Mouse (Mus musculus) erythroblast, embryonic 14.5 days (primary cell): ENCODE results near the gene Ptchd4.

ENCODE experiments used
- GATA1 ChIP-seq: IDR thresholded peaks from 2 replicates; pipeline ENCODE4 v1.6.1; 2012; ENCODE audit warnings: low read length, inconsistent platforms, mixed read lengths
- TAL1 ChIP-seq: IDR thresholded peaks from 3 replicates; pipeline ENCODE4 v1.6.1; 2012; ENCODE audit warnings: low read length, inconsistent platforms, mixed read lengths

DNA sequence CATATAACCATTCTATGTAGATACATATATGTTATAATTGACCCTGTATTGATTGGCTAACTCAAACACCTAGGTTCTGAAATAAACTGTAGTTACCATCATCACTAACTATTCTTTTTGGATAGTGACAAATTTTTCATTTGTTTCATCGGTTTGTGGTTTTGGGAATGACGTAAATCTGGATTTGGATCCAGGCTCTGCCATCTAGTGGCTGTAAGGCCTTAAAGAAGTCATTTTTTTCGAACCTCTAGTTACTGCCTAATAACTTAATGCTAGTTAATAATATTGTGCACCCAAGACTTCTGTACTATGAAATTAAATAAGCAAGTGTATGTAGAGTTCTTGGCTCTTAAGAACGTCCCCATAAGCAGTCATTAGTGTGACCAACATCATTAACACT lies 11.5 kb upstream of the Ptchd4 start:
- TF ChIP-seq GATA1, result no peak
- no peak for TF ChIP-seq TAL1
